Mouse (Mus musculus): ENCODE measurements around the gene Gm49601. TPM values are rescaled to one million over a fixed set of nuclear protein-coding genes. Genes with fewer than 3 reads are reported as not detected.

The Gm49601 gene
- polyA plus RNA-seq, 1 experiment from 2014 or later: 3.3 TPM

GRCm38 (mm10) chr16:18604267-18604701, 21.9 kb downstream of the Gm49601 start:
- Histone ChIP-seq H3K9me3 (ENCODE audit: control insufficient read depth, low read length) (no peaks in the 10 kb centered on the region), H3K4me2 (no peak overlapping the region), H3K27me3 (ENCODE audit: control insufficient read depth, insufficient read depth, low read length) (no peaks in the 10 kb centered on the region), H3K27ac (ENCODE audit: low read depth, low read length) (no peak overlapping the region), H3K4me1 (ENCODE audit: control insufficient read depth, insufficient read depth, low read length) (no peaks in the 10 kb centered on the region; the same call in 1 of the 2 replicates), H3K9ac (ENCODE audit: low read length) (no peak overlapping the region), H3K36me3 (ENCODE audit: control insufficient read depth, insufficient read depth, low read length) (no peaks in the 10 kb centered on the region), H3K4me3 (ENCODE audit: low read depth, low read length) (no peak overlapping the region)
- WGBS: 56% methylated on average over 8 of the region's 8 CpGs
- ATAC-seq (ENCODE audit: low FRiP score): no peak
- no peak for DNase-seq (ENCODE audit: low spot score, missing footprints)

DNA sequence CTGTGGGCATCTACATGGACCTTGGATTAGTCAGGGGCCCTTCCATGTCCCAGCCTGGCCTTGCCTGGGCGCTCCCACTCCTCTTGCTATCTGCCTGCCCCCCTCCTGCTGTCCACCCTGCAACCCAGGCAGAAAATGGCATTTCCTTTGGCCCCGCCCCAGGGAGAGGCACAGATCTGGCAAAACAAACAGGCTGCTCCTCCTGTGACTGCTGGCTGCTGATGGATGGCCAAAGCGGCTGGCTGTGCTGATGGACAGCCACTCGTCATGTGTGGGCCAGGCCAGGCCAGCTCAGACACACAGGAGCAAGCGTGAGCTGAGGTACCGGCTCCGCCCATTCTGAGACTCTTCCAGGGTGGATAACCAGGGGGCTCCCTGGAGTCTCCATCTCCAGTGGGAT, 24.8 kb downstream of the Gm49601 start:
- no peaks in the 10 kb centered on the region for H3K9me3 ChIP-seq (ENCODE audit: control insufficient read depth, low read length)
- H3K27ac ChIP-seq (ENCODE audit: low read depth, low read length): no peak overlapping the region
- no peak for DNase-seq (ENCODE audit: low spot score, missing footprints)
- 64% methylated on average over 7 of the region's 7 CpGs for WGBS
- H3K9ac ChIP-seq (ENCODE audit: low read length): no peak overlapping the region
- H3K36me3 ChIP-seq (ENCODE audit: control insufficient read depth, insufficient read depth, low read length): no peaks in the 10 kb centered on the region
- H3K4me3 ChIP-seq (ENCODE audit: low read depth, low read length): no peak overlapping the region
- no peak overlapping the region for H3K4me2 ChIP-seq
- no peaks in the 10 kb centered on the region for H3K27me3 ChIP-seq (ENCODE audit: control insufficient read depth, insufficient read depth, low read length)
- ATAC-seq (ENCODE audit: low FRiP score): no peak
- no peaks in the 10 kb centered on the region; the same call in 1 of the 2 replicates for H3K4me1 ChIP-seq (ENCODE audit: control insufficient read depth, insufficient read depth, low read length)

GRCm38 (mm10) chr16:18598006-18598405, 28.2 kb downstream of the Gm49601 start:
- Histone ChIP-seq H3K4me1 (ENCODE audit: control insufficient read depth, insufficient read depth, low read length) (no peaks in the 10 kb centered on the region; the same call in 1 of the 2 replicates), H3K27ac (ENCODE audit: low read depth, low read length) (no peak overlapping the region), H3K4me3 (ENCODE audit: low read depth, low read length) (no peak overlapping the region), H3K9ac (ENCODE audit: low read length) (no peak overlapping the region), H3K27me3 (ENCODE audit: control insufficient read depth, insufficient read depth, low read length) (peaks cover 11% of the 10 kb centered on the region), H3K36me3 (ENCODE audit: control insufficient read depth, insufficient read depth, low read length) (no peaks in the 10 kb centered on the region), H3K4me2 (no peak overlapping the region), H3K9me3 (ENCODE audit: control insufficient read depth, low read length) (no peaks in the 10 kb centered on the region)
- DNase-seq (ENCODE audit: low spot score, missing footprints) (no peak), ATAC-seq (ENCODE audit: low FRiP score) (no peak)
- 83% methylated on average over 3 of the region's 3 CpGs for WGBS

- Histone ChIP-seq H3K27me3 (ENCODE audit: control insufficient read depth, insufficient read depth, low read length) (peaks cover 26% of the 10 kb centered on the region), H3K36me3 (ENCODE audit: control insufficient read depth, insufficient read depth, low read length) (no peaks in the 10 kb centered on the region), H3K9ac (ENCODE audit: low read length) (no peak overlapping the region), H3K4me1 (ENCODE audit: control insufficient read depth, insufficient read depth, low read length) (peaks cover 6% of the 10 kb centered on the region), H3K4me2 (no peak overlapping the region), H3K9me3 (ENCODE audit: control insufficient read depth, low read length) (no peaks in the 10 kb centered on the region), H3K27ac (ENCODE audit: low read depth, low read length) (no peak overlapping the region), H3K4me3 (ENCODE audit: low read depth, low read length) (no peak overlapping the region)
- ATAC-seq (ENCODE audit: low FRiP score) (no peak), DNase-seq (ENCODE audit: low spot score, missing footprints) (no peak)
- WGBS: 31% methylated on average over 5 of the region's 5 CpGs
Measured at GRCm38 (mm10) chr16:18596255-18596654, 30.0 kb downstream of the Gm49601 start.

DNA sequence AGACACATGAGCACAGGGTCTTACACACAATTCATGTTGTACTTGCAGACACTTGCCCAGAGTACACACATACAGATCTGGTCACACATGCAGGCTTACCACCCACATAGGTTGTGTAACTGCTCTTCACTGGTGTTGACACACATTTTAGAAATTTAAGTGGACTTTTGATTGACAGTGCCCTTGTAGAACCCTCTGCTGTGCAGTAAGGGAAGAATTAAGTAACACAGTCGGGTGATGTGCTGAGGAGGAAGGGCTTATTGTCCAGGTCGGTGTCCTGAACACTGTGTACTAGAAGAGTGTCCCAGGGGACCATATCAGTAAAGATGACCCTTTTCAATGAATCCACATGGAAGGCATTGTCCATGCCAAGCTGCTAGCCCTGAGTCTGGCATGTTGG, 32.3 kb downstream of the Gm49601 start:
- Histone ChIP-seq H3K9me3 (ENCODE audit: control insufficient read depth, low read length) (no peaks in the 10 kb centered on the region), H3K4me1 (ENCODE audit: control insufficient read depth, insufficient read depth, low read length) (peaks cover 8% of the 10 kb centered on the region), H3K9ac (ENCODE audit: low read length) (no peak overlapping the region), H3K27ac (ENCODE audit: low read depth, low read length) (no peak overlapping the region), H3K27me3 (ENCODE audit: control insufficient read depth, insufficient read depth, low read length) (peaks cover 49% of the 10 kb centered on the region), H3K4me3 (ENCODE audit: low read depth, low read length) (no peak overlapping the region), H3K36me3 (ENCODE audit: control insufficient read depth, insufficient read depth, low read length) (no peaks in the 10 kb centered on the region), H3K4me2 (no peak overlapping the region)
- ATAC-seq (ENCODE audit: low FRiP score): no peak
- DNase-seq (ENCODE audit: low spot score, missing footprints): no peak
- 81% methylated on average over 2 of the region's 2 CpGs for WGBS

- no peaks in the 10 kb centered on the region for H3K9me3 ChIP-seq (ENCODE audit: control insufficient read depth, low read length)
- peak; percentile 38; the same call in 1 of the 2 replicates for ATAC-seq (ENCODE audit: low FRiP score)
Measured at GRCm38 (mm10) chr16:18591047-18592018, 34.9 kb downstream of the Gm49601 start.

GRCm38 (mm10) chr16:18589804-18590790, 36.1 kb downstream of the Gm49601 start, which contains the start of gene Tbx1:
Gene Tbx1, minus strand, starts transcription at chr16:18590671.
- Histone ChIP-seq H3K4me2 (peak within 1 kb of the TSS; percentile 30), H3K4me3 (ENCODE audit: low read depth, low read length) (peak within 1 kb of the TSS; percentile 15), H3K4me1 (ENCODE audit: control insufficient read depth, insufficient read depth, low read length) (peaks cover 24% of the 10 kb centered on the region), H3K36me3 (ENCODE audit: control insufficient read depth, insufficient read depth, low read length) (no peaks in the 10 kb centered on the region), H3K9me3 (ENCODE audit: control insufficient read depth, low read length) (no peaks in the 10 kb centered on the region), H3K27ac (ENCODE audit: low read depth, low read length) (no peak within 1 kb of the TSS), H3K27me3 (ENCODE audit: control insufficient read depth, insufficient read depth, low read length) (peaks cover 88% of the 10 kb centered on the region), H3K9ac (ENCODE audit: low read length) (no peak within 1 kb of the TSS)
- WGBS: under 1% methylated on average over 48 of the region's 48 CpGs
- DNase-seq (ENCODE audit: low spot score, missing footprints): peak; percentile 93
- no peak for ATAC-seq (ENCODE audit: low FRiP score)

More at GRCm38 (mm10) chr16:18591047-18592018, 34.9 kb downstream of the Gm49601 start:
- no peaks in the 10 kb centered on the region for H3K36me3 ChIP-seq (ENCODE audit: control insufficient read depth, insufficient read depth, low read length)
- 2% methylated on average over 59 of the region's 59 CpGs for WGBS
- peak; percentile 94 for DNase-seq (ENCODE audit: low spot score, missing footprints)
- H3K4me1 ChIP-seq (ENCODE audit: control insufficient read depth, insufficient read depth, low read length): peaks cover 21% of the 10 kb centered on the region
- H3K4me3 ChIP-seq (ENCODE audit: low read depth, low read length): peak overlapping the region; percentile 15
- H3K27me3 ChIP-seq (ENCODE audit: control insufficient read depth, insufficient read depth, low read length): peaks cover 75% of the 10 kb centered on the region
- H3K4me2 ChIP-seq: peak overlapping the region; percentile 29
- no peak overlapping the region for H3K27ac ChIP-seq (ENCODE audit: low read depth, low read length)
- H3K9ac ChIP-seq (ENCODE audit: low read length): no peak overlapping the region

DNA sequence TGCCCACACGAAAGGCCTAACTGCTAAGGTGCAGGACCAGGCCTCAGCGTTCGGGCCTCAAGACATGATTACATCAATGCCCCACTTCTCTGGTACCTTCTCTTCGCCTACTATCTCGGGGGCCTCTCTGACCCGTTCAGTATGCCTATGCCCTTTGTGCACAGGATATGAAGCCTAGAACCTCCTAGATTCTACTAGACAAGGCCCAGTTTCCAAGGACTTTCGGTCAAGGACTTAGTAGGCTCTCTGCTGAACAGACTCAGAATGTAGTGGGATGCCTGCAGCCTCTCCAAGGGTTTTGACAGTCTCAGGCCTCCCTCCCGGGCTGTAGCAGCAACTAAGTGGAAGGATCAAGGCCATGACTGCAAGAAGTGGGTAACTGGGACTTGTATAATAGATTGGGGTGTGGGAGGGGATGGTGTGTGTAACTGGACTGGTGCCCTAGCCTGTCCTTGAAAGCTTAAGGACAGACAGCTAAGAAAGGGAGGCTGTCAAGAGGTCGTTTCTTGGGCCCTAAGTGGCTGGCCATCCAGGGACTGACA, 37.1 kb downstream of the Gm49601 start:
- H3K36me3 ChIP-seq (ENCODE audit: control insufficient read depth, insufficient read depth, low read length): no peaks in the 10 kb centered on the region
- WGBS: 11% methylated on average over 9 of the region's 9 CpGs
- ATAC-seq (ENCODE audit: low FRiP score) (no peak), DNase-seq (ENCODE audit: low spot score, missing footprints) (peak; percentile 93)
- no peak overlapping the region for H3K27ac ChIP-seq (ENCODE audit: low read depth, low read length)
- H3K9me3 ChIP-seq (ENCODE audit: control insufficient read depth, low read length): no peaks in the 10 kb centered on the region
- no peak overlapping the region for H3K4me2 ChIP-seq
- H3K9ac ChIP-seq (ENCODE audit: low read length): no peak overlapping the region
- H3K27me3 ChIP-seq (ENCODE audit: control insufficient read depth, insufficient read depth, low read length): peaks cover 95% of the 10 kb centered on the region
- H3K4me3 ChIP-seq (ENCODE audit: low read depth, low read length): no peak overlapping the region
- H3K4me1 ChIP-seq (ENCODE audit: control insufficient read depth, insufficient read depth, low read length): peaks cover 24% of the 10 kb centered on the region

All from midbrain, embryonic 11.5 days (tissue).